Mouse (Mus musculus): ENCODE results near the gene Ccdc187. TPM values are rescaled to one million over a fixed set of nuclear protein-coding genes. Genes with fewer than 3 reads are reported as not detected.
A peak's percentile ranks its signal among the peaks of the same experiment; 100 is the strongest.

Ccdc187 gene
- polyA plus RNA-seq, 1 experiment from 2014 or later: 0.36 TPM

DNA sequence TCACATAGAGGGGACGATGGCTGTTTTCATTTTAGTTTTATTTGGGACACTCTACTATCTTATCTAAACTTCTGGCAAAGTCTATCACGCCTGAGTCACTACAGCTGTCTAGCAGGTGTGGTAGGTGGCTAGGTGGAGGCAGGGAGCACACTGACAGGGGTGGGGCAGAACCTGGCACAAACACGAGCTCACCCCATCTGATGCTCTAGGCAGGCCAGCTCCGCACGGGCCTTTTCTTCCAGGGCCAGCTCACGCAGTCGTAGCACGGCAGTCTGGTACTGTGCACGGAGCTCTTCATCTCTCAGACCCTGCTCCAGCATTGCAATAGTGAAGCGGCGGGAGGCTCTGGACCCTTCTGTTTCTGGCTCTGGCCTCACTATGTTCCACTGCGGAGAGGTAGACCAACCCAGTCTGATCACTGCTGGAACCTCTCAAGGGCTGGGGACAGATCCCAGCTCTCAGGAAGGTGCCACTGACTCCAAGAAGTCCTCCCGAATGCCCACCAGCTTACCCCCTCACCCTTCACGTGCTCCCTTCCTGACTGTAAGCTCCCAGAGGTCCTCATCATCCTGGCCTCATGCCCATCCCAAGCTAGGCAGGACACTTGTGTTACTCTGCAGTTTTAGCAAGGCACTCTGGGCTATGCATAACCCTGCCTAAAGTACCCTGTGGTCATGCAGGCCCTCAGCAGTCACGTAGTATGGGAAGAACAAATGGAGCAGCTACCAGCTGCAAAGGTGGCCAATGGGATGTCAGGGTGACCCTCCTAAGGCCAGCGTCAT, 36.9 kb downstream of the Ccdc187 start:
- WGBS: 75% methylated on average over 16 of the region's 16 CpGs

DNA sequence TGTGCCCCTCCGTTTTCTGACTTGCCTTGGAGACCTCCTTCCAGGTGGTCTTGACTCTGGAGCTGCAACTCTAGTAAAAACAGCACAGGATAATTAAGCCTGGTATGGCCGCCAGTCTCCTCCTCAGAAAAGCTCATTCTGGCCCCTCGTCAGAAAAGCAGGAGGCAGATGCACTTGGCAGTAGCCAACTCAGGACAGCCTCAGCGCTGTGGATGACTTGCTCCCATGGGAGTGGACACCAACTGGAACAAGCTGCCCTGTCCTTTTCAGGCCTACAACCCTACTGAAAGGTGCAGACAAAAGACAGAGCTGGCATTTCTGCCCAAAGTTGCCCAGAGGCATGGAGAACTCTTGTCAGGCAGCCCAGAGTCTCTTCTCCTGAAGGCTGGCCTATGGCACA, 39.5 kb downstream of the Ccdc187 start:
- DNase-seq (no peak), ATAC-seq (ENCODE audit: insufficient read depth) (no peak)
- WGBS: 42% methylated on average over 4 of the region's 4 CpGs
- no peak overlapping the region for H3K4me2 ChIP-seq
- no peak overlapping the region for H3K27ac ChIP-seq (ENCODE audit: low read depth)
- H3K4me3 ChIP-seq (ENCODE audit: low read depth, low read length): no peak overlapping the region
- H3K27me3 ChIP-seq (ENCODE audit: insufficient read depth, low read length): no peaks in the 10 kb centered on the region
- H3K4me1 ChIP-seq (ENCODE audit: insufficient read depth): no peaks in the 10 kb centered on the region
- no peaks in the 10 kb centered on the region for H3K9me3 ChIP-seq (ENCODE audit: low read depth, low read length)
- no peak overlapping the region for H3K9ac ChIP-seq
- no peaks in the 10 kb centered on the region for H3K36me3 ChIP-seq (ENCODE audit: insufficient read depth)
- no peak for TF ChIP-seq CTCF (IDR thresholded peaks at IDR 0.05; ENCODE audit: low read depth)

More for the DNA sequence above, 36.9 kb downstream of the Ccdc187 start:
- TF ChIP-seq CTCF (IDR thresholded peaks at IDR 0.05; ENCODE audit: low read depth): no peak
- no peak for ATAC-seq (ENCODE audit: insufficient read depth)
- no peaks in the 10 kb centered on the region for H3K4me1 ChIP-seq (ENCODE audit: insufficient read depth)
- no peak overlapping the region for H3K4me3 ChIP-seq (ENCODE audit: low read depth, low read length)
- no peak overlapping the region for H3K9ac ChIP-seq
- no peaks in the 10 kb centered on the region for H3K36me3 ChIP-seq (ENCODE audit: insufficient read depth)
- no peak overlapping the region for H3K27ac ChIP-seq (ENCODE audit: low read depth)
- no peak overlapping the region for H3K4me2 ChIP-seq
- H3K27me3 ChIP-seq (ENCODE audit: insufficient read depth, low read length): no peaks in the 10 kb centered on the region
- H3K9me3 ChIP-seq (ENCODE audit: low read depth, low read length): no peaks in the 10 kb centered on the region
- no peak for DNase-seq

DNA sequence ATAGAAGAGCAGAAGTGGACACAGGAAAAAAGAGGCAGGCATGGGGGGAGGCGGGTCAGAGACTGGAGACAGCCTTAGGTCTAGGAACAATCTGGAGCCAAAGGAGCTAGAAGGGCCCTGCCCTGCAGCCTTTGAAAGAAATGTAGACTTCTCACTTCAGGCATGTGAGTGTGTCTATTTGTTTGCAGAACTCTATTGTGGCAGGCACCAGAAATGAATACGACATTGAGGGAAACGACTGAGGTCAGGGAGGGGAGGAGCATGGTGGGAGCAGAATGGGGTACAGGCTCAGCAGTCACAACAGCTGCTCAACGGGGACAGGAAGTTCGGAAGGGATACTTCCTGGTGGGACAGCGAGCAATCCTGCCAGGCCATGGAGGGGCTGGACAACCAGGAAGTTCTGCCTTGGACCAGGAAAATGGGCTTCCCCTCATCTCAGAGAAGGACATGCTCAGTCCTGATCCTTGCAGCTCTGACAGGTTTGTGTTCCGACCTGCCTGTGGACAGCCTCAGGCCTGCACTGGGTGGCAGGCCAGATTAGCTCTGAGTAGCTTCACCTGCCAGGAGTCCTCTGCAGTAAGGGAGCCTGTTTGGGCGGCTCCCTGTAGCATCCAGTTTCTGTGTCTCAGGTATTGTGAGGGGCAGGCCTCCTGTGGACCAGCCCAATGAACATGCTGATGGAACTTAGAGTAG, 41.7 kb downstream of the Ccdc187 start:
- TF ChIP-seq CTCF (IDR thresholded peaks at IDR 0.05; ENCODE audit: low read depth): no peak

DNA sequence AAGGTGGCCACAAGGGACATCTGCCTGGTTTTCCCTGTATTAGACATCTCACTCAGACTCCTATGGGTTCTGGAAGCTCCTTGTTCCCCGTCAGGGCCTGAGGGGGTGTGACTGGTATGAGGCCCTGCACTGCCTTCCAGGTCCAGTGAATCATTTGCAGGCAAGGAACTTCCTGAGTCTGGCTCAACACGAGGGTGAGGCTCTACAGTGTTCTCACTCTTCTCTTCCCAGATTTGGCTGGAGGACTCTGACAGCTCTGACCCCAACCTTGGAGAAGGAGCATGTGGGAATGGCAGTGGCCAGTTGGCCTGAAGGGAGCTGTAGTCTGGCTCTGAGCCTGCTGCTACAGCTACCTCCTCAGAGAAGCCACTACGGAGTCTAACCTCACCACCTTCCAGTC, 46.8 kb downstream of the Ccdc187 start:
- Histone ChIP-seq H3K4me1 (ENCODE audit: insufficient read depth) (no peaks in the 10 kb centered on the region), H3K36me3 (ENCODE audit: insufficient read depth) (no peaks in the 10 kb centered on the region), H3K4me3 (ENCODE audit: low read depth, low read length) (no peak overlapping the region), H3K9ac (no peak overlapping the region), H3K27me3 (ENCODE audit: insufficient read depth, low read length) (no peaks in the 10 kb centered on the region), H3K4me2 (no peak overlapping the region), H3K27ac (ENCODE audit: low read depth) (no peak overlapping the region), H3K9me3 (ENCODE audit: low read depth, low read length) (no peaks in the 10 kb centered on the region)
- no peak for TF ChIP-seq CTCF (IDR thresholded peaks at IDR 0.05; ENCODE audit: low read depth)
- 39% methylated on average over 3 of the region's 3 CpGs for WGBS
- DNase-seq (no peak), ATAC-seq (ENCODE audit: insufficient read depth) (no peak)

More for the DNA sequence above, 41.7 kb downstream of the Ccdc187 start:
- DNase-seq (no peak), ATAC-seq (ENCODE audit: insufficient read depth) (no peak)
- no peak overlapping the region for H3K4me2 ChIP-seq
- no peaks in the 10 kb centered on the region for H3K9me3 ChIP-seq (ENCODE audit: low read depth, low read length)
- no peak overlapping the region for H3K9ac ChIP-seq
- H3K4me3 ChIP-seq (ENCODE audit: low read depth, low read length): no peak overlapping the region
- H3K27ac ChIP-seq (ENCODE audit: low read depth): 0 out of 2 replicates have a peak overlapping the region, but pooled peaks have one; percentile 24
- no peaks in the 10 kb centered on the region for H3K4me1 ChIP-seq (ENCODE audit: insufficient read depth)
- no peaks in the 10 kb centered on the region for H3K36me3 ChIP-seq (ENCODE audit: insufficient read depth)
- no peaks in the 10 kb centered on the region for H3K27me3 ChIP-seq (ENCODE audit: insufficient read depth, low read length)
- 52% methylated on average over 8 of the region's 8 CpGs for WGBS

DNA sequence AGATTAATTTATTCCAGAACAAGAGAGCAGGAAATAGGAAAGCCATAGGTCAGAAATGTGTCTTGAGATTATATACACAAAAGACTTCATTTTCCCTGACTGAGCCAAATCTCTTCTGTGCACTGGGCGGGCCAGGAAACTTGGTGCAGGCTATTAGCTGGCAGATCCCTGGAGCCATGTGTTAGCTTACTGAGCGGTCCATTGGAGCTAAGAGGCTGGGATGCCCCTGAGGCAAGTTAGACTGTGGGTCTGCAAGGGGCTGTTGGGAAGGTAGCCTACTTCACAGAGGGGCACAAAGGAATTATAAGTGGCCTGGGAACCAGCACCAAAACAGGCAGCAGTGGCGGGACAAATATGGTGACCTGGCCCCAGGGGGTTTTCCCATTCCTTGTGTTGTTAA, 53.5 kb downstream of the Ccdc187 start:
- no peak for TF ChIP-seq CTCF (IDR thresholded peaks at IDR 0.05; ENCODE audit: low read depth)
- H3K4me3 ChIP-seq (ENCODE audit: low read depth, low read length): no peak overlapping the region
- peak; percentile 50; the same call in 1 of the 2 replicates for ATAC-seq (ENCODE audit: insufficient read depth)
- H3K36me3 ChIP-seq (ENCODE audit: insufficient read depth): no peaks in the 10 kb centered on the region
- no peak overlapping the region for H3K4me2 ChIP-seq
- H3K27ac ChIP-seq (ENCODE audit: low read depth): no peak overlapping the region
- 48% methylated on average over 3 of the region's 3 CpGs for WGBS
- no peaks in the 10 kb centered on the region for H3K9me3 ChIP-seq (ENCODE audit: low read depth, low read length)
- no peak overlapping the region for H3K9ac ChIP-seq
- DNase-seq: peak; percentile 75
- H3K27me3 ChIP-seq (ENCODE audit: insufficient read depth, low read length): no peaks in the 10 kb centered on the region
- peaks cover 20% of the 10 kb centered on the region for H3K4me1 ChIP-seq (ENCODE audit: insufficient read depth)

DNA sequence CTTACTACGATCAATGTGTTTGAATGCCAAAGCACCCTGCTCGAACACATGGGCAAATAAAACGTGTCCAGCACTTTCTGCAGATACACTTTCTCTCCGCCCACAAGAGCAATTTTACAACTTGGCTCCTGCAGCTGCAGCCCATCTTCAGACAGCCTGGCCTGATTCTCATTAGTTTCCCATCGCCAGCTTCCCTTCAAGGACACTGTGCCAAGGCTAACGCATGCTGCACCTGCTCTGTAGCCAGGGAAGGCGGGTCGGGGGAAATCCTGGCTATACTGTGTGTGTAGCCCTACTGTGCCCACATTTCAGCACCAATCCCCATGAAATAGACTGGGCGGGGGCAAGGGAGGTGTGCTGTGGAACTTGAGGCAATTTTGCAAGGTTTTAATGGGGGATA, 54.0 kb downstream of the Ccdc187 start:
- ATAC-seq (ENCODE audit: insufficient read depth): peak; percentile 42; the same call in 1 of the 2 replicates
- Histone ChIP-seq H3K9ac (no peak overlapping the region), H3K36me3 (ENCODE audit: insufficient read depth) (no peaks in the 10 kb centered on the region), H3K4me3 (ENCODE audit: low read depth, low read length) (no peak overlapping the region), H3K4me1 (ENCODE audit: insufficient read depth) (peaks cover 20% of the 10 kb centered on the region), H3K27ac (ENCODE audit: low read depth) (no peak overlapping the region), H3K27me3 (ENCODE audit: insufficient read depth, low read length) (no peaks in the 10 kb centered on the region), H3K4me2 (no peak overlapping the region), H3K9me3 (ENCODE audit: low read depth, low read length) (no peaks in the 10 kb centered on the region)
- WGBS: 32% methylated on average over 9 of the region's 9 CpGs
- DNase-seq: peak; percentile 88
- no peak for TF ChIP-seq CTCF (IDR thresholded peaks at IDR 0.05; ENCODE audit: low read depth)

DNA sequence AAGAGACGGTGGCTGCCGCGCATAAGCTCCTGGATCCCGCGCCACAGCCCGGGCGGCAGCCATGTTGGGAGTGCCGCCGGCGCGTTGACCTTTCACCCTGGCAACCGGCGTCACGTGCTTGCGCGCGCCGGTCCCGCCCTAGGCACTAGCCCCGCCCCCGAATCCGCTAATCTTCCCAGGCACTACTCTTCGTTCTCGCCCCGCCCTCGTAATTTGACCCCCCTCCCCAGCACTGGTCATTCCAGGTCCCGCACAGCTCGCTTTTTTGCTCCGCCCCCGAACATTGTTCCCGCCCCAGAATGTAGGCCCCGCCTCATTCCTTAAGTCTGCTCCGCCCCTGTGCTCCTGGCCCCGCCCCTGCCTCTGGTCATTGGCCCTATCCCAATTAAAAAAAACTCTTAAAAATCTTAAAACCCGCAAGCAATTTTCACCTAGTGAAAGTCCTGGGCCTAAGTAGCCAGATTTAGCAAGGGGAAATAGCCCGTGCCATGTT, 57.0 kb downstream of the Ccdc187 start, which contains the start of gene Qsox2:
TSS of gene Qsox2 (minus strand) at position 236 of the 493 bp plus-strand sequence.
- H3K9ac ChIP-seq: peak within 1 kb of the TSS; percentile 82
- WGBS: 1% methylated on average over 36 of the region's 36 CpGs
- H3K4me3 ChIP-seq (ENCODE audit: low read depth, low read length): peak within 1 kb of the TSS; percentile 93
- no peaks in the 10 kb centered on the region for H3K9me3 ChIP-seq (ENCODE audit: low read depth, low read length)
- no peak for TF ChIP-seq CTCF (IDR thresholded peaks at IDR 0.05; ENCODE audit: low read depth)
- no peaks in the 10 kb centered on the region for H3K36me3 ChIP-seq (ENCODE audit: insufficient read depth)
- no peaks in the 10 kb centered on the region for H3K27me3 ChIP-seq (ENCODE audit: insufficient read depth, low read length)
- peak within 1 kb of the TSS; percentile 70 for H3K27ac ChIP-seq (ENCODE audit: low read depth)
- peak within 1 kb of the TSS; percentile 89 for H3K4me2 ChIP-seq
- ATAC-seq (ENCODE audit: insufficient read depth) (peak; percentile 83), DNase-seq (peak; percentile 97)
- H3K4me1 ChIP-seq (ENCODE audit: insufficient read depth): peaks cover 20% of the 10 kb centered on the region
